40 mouse cellular contexts compared by ENCODE assay signal in genomic region chr12:84692141-84692540, GRCm38 (mm10). TPM values are rescaled to one million over a fixed set of nuclear protein-coding genes. Genes with fewer than 3 reads are reported as not detected.
"Had no signal": no experiment of that assay in that cellular context is flagged by ENCODE, and none has a peak within 500 bp of the region (broad histone marks: within the 10 kb centered on the region; RNA-seq: fewer than 3 reads in every experiment).

No protein-coding gene starts in this region.

- H3K27ac ChIP-seq: limb, embryonic 10.5 days; limb, embryonic 12.5 days; limb, embryonic 13.5 days; limb, embryonic 15.5 days; liver, embryonic 12.5 days; liver, embryonic 13.5 days; liver, embryonic 14.5 days; liver, embryonic 15.5 days; lung, embryonic 15.5 days; macrophage; midbrain, embryonic 10.5 days; midbrain, embryonic 12.5 days; midbrain, embryonic 13.5 days; midbrain, embryonic 15.5 days had no signal

- H3K9me3 ChIP-seq: limb, embryonic 10.5 days; limb, embryonic 12.5 days; limb, embryonic 13.5 days; limb, embryonic 15.5 days; liver, embryonic 12.5 days; liver, embryonic 13.5 days; liver, embryonic 15.5 days; lung, embryonic 15.5 days; megakaryocyte, embryonic 14.5 days; midbrain, embryonic 10.5 days; midbrain, embryonic 12.5 days; midbrain, embryonic 13.5 days; midbrain, embryonic 15.5 days had no signal

- H3K9ac ChIP-seq: limb, embryonic 12.5 days; limb, embryonic 13.5 days; limb, embryonic 15.5 days; liver, embryonic 12.5 days; liver, embryonic 13.5 days; liver, embryonic 14.5 days; liver, embryonic 15.5 days; liver, postnatal 0 days; lung, embryonic 14.5 days; lung, embryonic 15.5 days; midbrain, embryonic 12.5 days; midbrain, embryonic 13.5 days; midbrain, embryonic 15.5 days had no signal

- H3K36me3 ChIP-seq: limb, embryonic 10.5 days; limb, embryonic 12.5 days; limb, embryonic 13.5 days; limb, embryonic 15.5 days; liver, embryonic 12.5 days; liver, embryonic 13.5 days; liver, embryonic 15.5 days; lung, embryonic 15.5 days; midbrain, embryonic 10.5 days; midbrain, embryonic 12.5 days; midbrain, embryonic 13.5 days; midbrain, embryonic 15.5 days had no signal

- DNase-seq: left cerebral cortex, postnatal 4 days; liver; liver, embryonic 13.5 days; liver, postnatal 0 days; lung, adult 18-20 months; lung, adult 2 months; lung, embryonic 14.5 days; lung, postnatal 10 days; lung, postnatal 14 days; lung, postnatal 36 days; lung, postnatal 4 days; midbrain, embryonic 14.5 days had no signal

- H3K4me1 ChIP-seq: limb, embryonic 10.5 days; limb, embryonic 12.5 days; limb, embryonic 13.5 days; limb, embryonic 15.5 days; liver, embryonic 12.5 days; liver, embryonic 13.5 days; liver, embryonic 15.5 days; lung, embryonic 15.5 days; megakaryocyte, embryonic 14.5 days; midbrain, embryonic 10.5 days; midbrain, embryonic 12.5 days; midbrain, embryonic 13.5 days; midbrain, embryonic 15.5 days had no signal

- H3K27me3 ChIP-seq: midbrain, embryonic 15.5 days had no signal

- H3K4me2 ChIP-seq: limb, embryonic 12.5 days; limb, embryonic 13.5 days; limb, embryonic 15.5 days; liver, embryonic 11.5 days; liver, embryonic 12.5 days; liver, embryonic 13.5 days; liver, embryonic 15.5 days; lung, embryonic 14.5 days; lung, embryonic 15.5 days; midbrain, embryonic 11.5 days; midbrain, embryonic 12.5 days; midbrain, embryonic 13.5 days; midbrain, embryonic 15.5 days had no signal

- H3K4me3 ChIP-seq: limb, embryonic 10.5 days; limb, embryonic 12.5 days; limb, embryonic 13.5 days; limb, embryonic 15.5 days; liver, embryonic 12.5 days; liver, embryonic 13.5 days; liver, embryonic 15.5 days; lung, embryonic 15.5 days; megakaryocyte, embryonic 14.5 days; midbrain, embryonic 10.5 days; midbrain, embryonic 12.5 days; midbrain, embryonic 13.5 days; midbrain, embryonic 15.5 days; myocyte had no signal

RNA-seq across cellular contexts. Expression of gene Syndig1l, which starts 6.5 kb away (rescaled TPM):
- total RNA-seq: liver, adult 2 months; megakaryocyte progenitor cell, adult 5-6 weeks; megakaryocyte, adult 5-6 weeks; megakaryocyte-erythroid progenitor cell, adult 5-6 weeks; monocyte, adult 5-6 weeks had no signal
- polyA plus RNA-seq: limb, embryonic 10.5 days; limb, embryonic 11.5 days; limb, embryonic 12.5 days; limb, embryonic 13.5 days; limb, embryonic 15.5 days; liver, adult 2 months; liver, embryonic 12.5 days; liver, postnatal 0 days; lung, adult 2 months; lung, embryonic 14.5 days; lung, embryonic 15.5 days; lung, embryonic 16.5 days; lung, postnatal 0 days; myocyte had no signal

RNA-seq across cellular contexts. Expression of gene Vrtn, which starts 51.3 kb away (rescaled TPM):
- total RNA-seq: left cerebral cortex, postnatal 14 days; left cerebral cortex, postnatal 4 days; liver, adult 2 months; megakaryocyte progenitor cell, adult 5-6 weeks; megakaryocyte, adult 5-6 weeks; megakaryocyte-erythroid progenitor cell, adult 5-6 weeks; midbrain, postnatal 0 days; monocyte, adult 5-6 weeks had no signal
- polyA plus RNA-seq: limb, embryonic 10.5 days; limb, embryonic 11.5 days; limb, embryonic 12.5 days; limb, embryonic 15.5 days; liver, adult 2 months; liver, embryonic 11.5 days; liver, embryonic 12.5 days; liver, embryonic 13.5 days; liver, embryonic 14.5 days; liver, embryonic 15.5 days; liver, embryonic 16.5 days; liver, postnatal 0 days; lung, adult 2 months; lung, embryonic 14.5 days; lung, embryonic 16.5 days; lung, postnatal 0 days; macrophage; midbrain, embryonic 10.5 days; midbrain, embryonic 12.5 days; midbrain, embryonic 13.5 days; midbrain, embryonic 14.5 days; midbrain, postnatal 0 days; myocyte had no signal
